Mouse (Mus musculus): ENCODE results near the gene Suclg2. TPM values are rescaled to one million over a fixed set of nuclear protein-coding genes. Genes with fewer than 3 reads are reported as not detected.
"Not testable (repeated sequence)": the region's sequence is repeated elsewhere in the genome, so short reads cannot be mapped to it uniquely, and the experiment has no call there.

The Suclg2 gene
- polyA plus RNA-seq, 1 experiment from 2014 or later, result 103 TPM

- Histone ChIP-seq H3K9ac (ENCODE audit: low read length) (no peak overlapping the region), H3K4me3 (ENCODE audit: low read depth, low read length) (no peak overlapping the region), H3K27ac (ENCODE audit: low read depth) (no peak overlapping the region), H3K27me3 (replicated peaks; ENCODE audit: control insufficient read depth, insufficient read depth, low read length) (no peaks in the 10 kb centered on the region), H3K4me2 (ENCODE audit: low read length) (no peak overlapping the region), H3K4me1 (replicated peaks; ENCODE audit: control insufficient read depth, insufficient read depth, low read length) (no peaks in the 10 kb centered on the region), H3K36me3 (ENCODE audit: control insufficient read depth, insufficient read depth, low read length) (no peaks in the 10 kb centered on the region), H3K9me3 (ENCODE audit: control insufficient read depth, low read length) (no peaks in the 10 kb centered on the region)
- 83% methylated on average over 3 of the region's 3 CpGs for WGBS
- no peak for DNase-seq (ENCODE audit: low spot score)
- ATAC-seq (replicated peaks; ENCODE audit: low FRiP score, low TSS enrichment, low read depth), result no peak
Observed at GRCm38 (mm10) chr6:95608123-95608522, 110.5 kb downstream of the Suclg2 start.

- not testable (repeated sequence) for DNase-seq (ENCODE audit: low spot score); H3K4me1 ChIP-seq (replicated peaks; ENCODE audit: control insufficient read depth, insufficient read depth, low read length); H3K4me2 ChIP-seq (ENCODE audit: low read length); H3K4me3 ChIP-seq (ENCODE audit: low read depth, low read length); H3K36me3 ChIP-seq (ENCODE audit: control insufficient read depth, insufficient read depth, low read length); ATAC-seq (replicated peaks; ENCODE audit: low FRiP score, low TSS enrichment, low read depth); H3K9me3 ChIP-seq (ENCODE audit: control insufficient read depth, low read length); H3K27me3 ChIP-seq (replicated peaks; ENCODE audit: control insufficient read depth, insufficient read depth, low read length); H3K27ac ChIP-seq (ENCODE audit: low read depth); H3K9ac ChIP-seq (ENCODE audit: low read length)
- 89% methylated on average over 8 of the region's 8 CpGs for WGBS
Observed at GRCm38 (mm10) chr6:95600731-95601130, 117.9 kb downstream of the Suclg2 start.

- DNase-seq (ENCODE audit: low spot score) (no peak), ATAC-seq (replicated peaks; ENCODE audit: low FRiP score, low TSS enrichment, low read depth) (no peak)
- H3K4me3 ChIP-seq (ENCODE audit: low read depth, low read length), result no peak overlapping the region
- WGBS, result 79% methylated on average over 15 of the region's 15 CpGs
- H3K27me3 ChIP-seq (replicated peaks; ENCODE audit: control insufficient read depth, insufficient read depth, low read length), result no peaks in the 10 kb centered on the region
- no peak overlapping the region for H3K9ac ChIP-seq (ENCODE audit: low read length)
- no peaks in the 10 kb centered on the region for H3K9me3 ChIP-seq (ENCODE audit: control insufficient read depth, low read length)
- no peak overlapping the region for H3K27ac ChIP-seq (ENCODE audit: low read depth)
- H3K4me1 ChIP-seq (replicated peaks; ENCODE audit: control insufficient read depth, insufficient read depth, low read length), result no peaks in the 10 kb centered on the region
- H3K36me3 ChIP-seq (ENCODE audit: control insufficient read depth, insufficient read depth, low read length), result peaks cover 6% of the 10 kb centered on the region; the same call in 1 of the 2 replicates
- H3K4me2 ChIP-seq (ENCODE audit: low read length), result no peak overlapping the region
Observed at GRCm38 (mm10) chr6:95596766-95597750, 121.5 kb downstream of the Suclg2 start.

GRCm38 (mm10) chr6:95595852-95596251 is 122.7 kb downstream of the Suclg2 start:
- ATAC-seq (replicated peaks; ENCODE audit: low FRiP score, low TSS enrichment, low read depth) (no peak), DNase-seq (ENCODE audit: low spot score) (no peak)
- no peaks in the 10 kb centered on the region for H3K4me1 ChIP-seq (replicated peaks; ENCODE audit: control insufficient read depth, insufficient read depth, low read length)
- no peaks in the 10 kb centered on the region for H3K9me3 ChIP-seq (ENCODE audit: control insufficient read depth, low read length)
- no peak overlapping the region for H3K4me2 ChIP-seq (ENCODE audit: low read length)
- H3K36me3 ChIP-seq (ENCODE audit: control insufficient read depth, insufficient read depth, low read length), result peaks cover 6% of the 10 kb centered on the region; the same call in 1 of the 2 replicates
- 79% methylated on average over 2 of the region's 2 CpGs for WGBS
- H3K27ac ChIP-seq (ENCODE audit: low read depth), result no peak overlapping the region
- no peak overlapping the region for H3K9ac ChIP-seq (ENCODE audit: low read length)
- no peaks in the 10 kb centered on the region for H3K27me3 ChIP-seq (replicated peaks; ENCODE audit: control insufficient read depth, insufficient read depth, low read length)
- H3K4me3 ChIP-seq (ENCODE audit: low read depth, low read length), result no peak overlapping the region

- Histone ChIP-seq H3K36me3 (ENCODE audit: control insufficient read depth, insufficient read depth, low read length) (peaks cover 6% of the 10 kb centered on the region; the same call in 1 of the 2 replicates), H3K4me3 (ENCODE audit: low read depth, low read length) (no peak overlapping the region), H3K9me3 (ENCODE audit: control insufficient read depth, low read length) (no peaks in the 10 kb centered on the region), H3K4me1 (replicated peaks; ENCODE audit: control insufficient read depth, insufficient read depth, low read length) (no peaks in the 10 kb centered on the region), H3K27me3 (replicated peaks; ENCODE audit: control insufficient read depth, insufficient read depth, low read length) (no peaks in the 10 kb centered on the region), H3K4me2 (ENCODE audit: low read length) (no peak overlapping the region), H3K9ac (ENCODE audit: low read length) (no peak overlapping the region), H3K27ac (ENCODE audit: low read depth) (no peak overlapping the region)
- DNase-seq (ENCODE audit: low spot score), result no peak
- ATAC-seq (replicated peaks; ENCODE audit: low FRiP score, low TSS enrichment, low read depth), result no peak
- WGBS, result 87% methylated on average over 4 of the region's 4 CpGs
Observed at GRCm38 (mm10) chr6:95594239-95594638, 124.4 kb downstream of the Suclg2 start.

- Histone ChIP-seq H3K4me3 (ENCODE audit: low read depth, low read length) (no peak overlapping the region), H3K27me3 (replicated peaks; ENCODE audit: control insufficient read depth, insufficient read depth, low read length) (no peaks in the 10 kb centered on the region), H3K4me1 (replicated peaks; ENCODE audit: control insufficient read depth, insufficient read depth, low read length) (no peaks in the 10 kb centered on the region), H3K27ac (ENCODE audit: low read depth) (no peak overlapping the region), H3K36me3 (ENCODE audit: control insufficient read depth, insufficient read depth, low read length) (peaks cover 6% of the 10 kb centered on the region; the same call in 1 of the 2 replicates), H3K4me2 (ENCODE audit: low read length) (no peak overlapping the region), H3K9me3 (ENCODE audit: control insufficient read depth, low read length) (no peaks in the 10 kb centered on the region), H3K9ac (ENCODE audit: low read length) (no peak overlapping the region)
- DNase-seq (ENCODE audit: low spot score), result no peak
- 85% methylated on average over 6 of the region's 6 CpGs for WGBS
- no peak for ATAC-seq (replicated peaks; ENCODE audit: low FRiP score, low TSS enrichment, low read depth)
Observed at GRCm38 (mm10) chr6:95592396-95592795, 126.2 kb downstream of the Suclg2 start.

- peaks cover 6% of the 10 kb centered on the region; the same call in 1 of the 2 replicates for H3K36me3 ChIP-seq (ENCODE audit: control insufficient read depth, insufficient read depth, low read length)
- H3K27me3 ChIP-seq (replicated peaks; ENCODE audit: control insufficient read depth, insufficient read depth, low read length), result no peaks in the 10 kb centered on the region
- no peak overlapping the region for H3K4me2 ChIP-seq (ENCODE audit: low read length)
- H3K9me3 ChIP-seq (ENCODE audit: control insufficient read depth, low read length), result no peaks in the 10 kb centered on the region
- no peak overlapping the region for H3K27ac ChIP-seq (ENCODE audit: low read depth)
- ATAC-seq (replicated peaks; ENCODE audit: low FRiP score, low TSS enrichment, low read depth) (no peak), DNase-seq (ENCODE audit: low spot score) (no peak)
- no peak overlapping the region for H3K9ac ChIP-seq (ENCODE audit: low read length)
- H3K4me1 ChIP-seq (replicated peaks; ENCODE audit: control insufficient read depth, insufficient read depth, low read length), result no peaks in the 10 kb centered on the region
- no peak overlapping the region for H3K4me3 ChIP-seq (ENCODE audit: low read depth, low read length)
- 61% methylated on average over 4 of the region's 4 CpGs for WGBS
Observed at GRCm38 (mm10) chr6:95590463-95590862, 128.1 kb downstream of the Suclg2 start.

GRCm38 (mm10) chr6:95587108-95587796 is 131.3 kb downstream of the Suclg2 start:
- Histone ChIP-seq H3K27ac (ENCODE audit: low read depth) (no peak overlapping the region), H3K9ac (ENCODE audit: low read length) (no peak overlapping the region), H3K9me3 (ENCODE audit: control insufficient read depth, low read length) (peaks cover 9% of the 10 kb centered on the region; the same call in 1 of the 2 replicates), H3K27me3 (replicated peaks; ENCODE audit: control insufficient read depth, insufficient read depth, low read length) (no peaks in the 10 kb centered on the region), H3K36me3 (ENCODE audit: control insufficient read depth, insufficient read depth, low read length) (no peaks in the 10 kb centered on the region; the same call in 1 of the 2 replicates), H3K4me1 (replicated peaks; ENCODE audit: control insufficient read depth, insufficient read depth, low read length) (no peaks in the 10 kb centered on the region), H3K4me2 (ENCODE audit: low read length) (no peak overlapping the region), H3K4me3 (ENCODE audit: low read depth, low read length) (no peak overlapping the region)
- WGBS, result 90% methylated on average over 6 of the region's 6 CpGs
- no peak for DNase-seq (ENCODE audit: low spot score)
- ATAC-seq (replicated peaks; ENCODE audit: low FRiP score, low TSS enrichment, low read depth), result no peak

Data from intestine, embryonic 14.5 days (tissue).